Mouse (Mus musculus): ENCODE measurements around the gene Mylk3. TPM values are rescaled to one million over a fixed set of nuclear protein-coding genes. Genes with fewer than 3 reads are reported as not detected.

The Mylk3 gene
- polyA plus RNA-seq, 1 experiment from 2014 or later: 6.1 TPM

GRCm38 (mm10) chr8:85421329-85421728, 35.2 kb upstream of the Mylk3 start:
- H3K4me1 ChIP-seq (replicated peaks; ENCODE audit: control insufficient read depth, insufficient read depth, low read length): no peaks in the 10 kb centered on the region
- no peak for ATAC-seq (ENCODE audit: low read depth)
- no peaks in the 10 kb centered on the region for H3K27me3 ChIP-seq (ENCODE audit: control insufficient read depth, insufficient read depth, low read depth, low read length)
- H3K36me3 ChIP-seq (ENCODE audit: control insufficient read depth, insufficient read depth, low read length): no peaks in the 10 kb centered on the region; the same call in 1 of the 2 replicates
- H3K27ac ChIP-seq (ENCODE audit: low read length): no peak overlapping the region
- H3K9ac ChIP-seq (ENCODE audit: low read length): no peak overlapping the region
- no peak overlapping the region for H3K4me3 ChIP-seq (ENCODE audit: low read length)
- H3K9me3 ChIP-seq (ENCODE audit: control insufficient read depth, low read length): no peaks in the 10 kb centered on the region
- H3K4me2 ChIP-seq (ENCODE audit: low read depth, low read length): no peak overlapping the region
- 87% methylated on average over 1 of the region's 1 CpGs for WGBS

DNA sequence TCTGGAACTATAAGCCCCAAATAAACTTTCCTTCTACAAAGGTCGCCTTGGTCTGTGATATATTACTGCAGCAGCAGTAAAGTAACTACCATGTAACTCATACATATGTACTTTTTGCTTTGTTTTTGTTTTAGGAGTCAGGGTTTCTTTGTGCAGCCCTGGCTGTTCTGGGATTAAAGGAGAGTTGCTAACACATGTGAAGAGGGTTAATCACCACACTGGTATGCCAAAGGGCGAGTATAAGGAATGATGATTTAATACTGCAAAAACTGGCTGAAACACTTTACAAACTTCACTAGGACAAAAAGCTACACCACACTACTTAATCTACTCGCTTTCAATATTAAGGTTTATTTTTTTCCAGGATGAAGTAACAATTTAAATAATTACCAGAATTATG, 22.4 kb upstream of the Mylk3 start:
- Histone ChIP-seq H3K9ac (ENCODE audit: low read length) (no peak overlapping the region), H3K27me3 (ENCODE audit: control insufficient read depth, insufficient read depth, low read depth, low read length) (no peaks in the 10 kb centered on the region), H3K4me2 (ENCODE audit: low read depth, low read length) (no peak overlapping the region), H3K4me1 (replicated peaks; ENCODE audit: control insufficient read depth, insufficient read depth, low read length) (no peaks in the 10 kb centered on the region), H3K36me3 (ENCODE audit: control insufficient read depth, insufficient read depth, low read length) (no peaks in the 10 kb centered on the region), H3K4me3 (ENCODE audit: low read length) (no peak overlapping the region), H3K9me3 (ENCODE audit: control insufficient read depth, low read length) (no peaks in the 10 kb centered on the region), H3K27ac (ENCODE audit: low read length) (no peak overlapping the region)
- ATAC-seq (ENCODE audit: low read depth): no peak
- WGBS: 68% methylated on average over 3 of the region's 3 CpGs

GRCm38 (mm10) chr8:85408053-85408505, 21.9 kb upstream of the Mylk3 start:
- H3K9me3 ChIP-seq (ENCODE audit: control insufficient read depth, low read length): no peaks in the 10 kb centered on the region
- H3K4me2 ChIP-seq (ENCODE audit: low read depth, low read length): no peak overlapping the region
- 58% methylated on average over 7 of the region's 7 CpGs for WGBS
- no peak overlapping the region for H3K9ac ChIP-seq (ENCODE audit: low read length)
- peak; percentile 51 for ATAC-seq (ENCODE audit: low read depth)
- H3K27ac ChIP-seq (ENCODE audit: low read length): no peak overlapping the region
- no peaks in the 10 kb centered on the region for H3K27me3 ChIP-seq (ENCODE audit: control insufficient read depth, insufficient read depth, low read depth, low read length)
- no peaks in the 10 kb centered on the region for H3K36me3 ChIP-seq (ENCODE audit: control insufficient read depth, insufficient read depth, low read length)
- no peaks in the 10 kb centered on the region for H3K4me1 ChIP-seq (replicated peaks; ENCODE audit: control insufficient read depth, insufficient read depth, low read length)
- no peak overlapping the region for H3K4me3 ChIP-seq (ENCODE audit: low read length)

DNA sequence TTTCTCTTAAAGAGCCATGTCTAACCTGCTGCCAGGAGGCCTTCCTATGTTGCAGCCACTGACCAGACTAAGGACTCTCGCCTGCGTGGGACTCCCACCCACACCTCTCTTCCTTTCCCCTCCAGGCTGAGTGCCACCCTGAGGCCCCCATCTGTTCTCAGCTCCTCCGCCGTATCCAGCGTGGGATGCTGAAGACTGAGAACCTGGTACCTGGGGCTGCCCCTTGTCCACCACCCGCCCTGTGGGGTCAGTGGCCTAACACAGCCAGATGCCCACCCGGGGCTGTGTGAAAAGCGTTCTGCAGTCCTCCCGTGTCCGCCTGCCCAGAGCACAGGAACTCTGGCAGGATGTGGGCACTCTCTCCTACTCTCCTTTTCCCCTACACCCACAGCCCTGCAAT, 19.8 kb upstream of the Mylk3 start:
- no peak overlapping the region for H3K4me3 ChIP-seq (ENCODE audit: low read length)
- no peaks in the 10 kb centered on the region for H3K27me3 ChIP-seq (ENCODE audit: control insufficient read depth, insufficient read depth, low read depth, low read length)
- no peaks in the 10 kb centered on the region for H3K36me3 ChIP-seq (ENCODE audit: control insufficient read depth, insufficient read depth, low read length)
- H3K9ac ChIP-seq (ENCODE audit: low read length): no peak overlapping the region
- H3K9me3 ChIP-seq (ENCODE audit: control insufficient read depth, low read length): no peaks in the 10 kb centered on the region
- no peak overlapping the region for H3K27ac ChIP-seq (ENCODE audit: low read length)
- no peaks in the 10 kb centered on the region for H3K4me1 ChIP-seq (replicated peaks; ENCODE audit: control insufficient read depth, insufficient read depth, low read length)
- no peak for ATAC-seq (ENCODE audit: low read depth)
- no peak overlapping the region for H3K4me2 ChIP-seq (ENCODE audit: low read depth, low read length)
- WGBS: 69% methylated on average over 10 of the region's 10 CpGs

DNA sequence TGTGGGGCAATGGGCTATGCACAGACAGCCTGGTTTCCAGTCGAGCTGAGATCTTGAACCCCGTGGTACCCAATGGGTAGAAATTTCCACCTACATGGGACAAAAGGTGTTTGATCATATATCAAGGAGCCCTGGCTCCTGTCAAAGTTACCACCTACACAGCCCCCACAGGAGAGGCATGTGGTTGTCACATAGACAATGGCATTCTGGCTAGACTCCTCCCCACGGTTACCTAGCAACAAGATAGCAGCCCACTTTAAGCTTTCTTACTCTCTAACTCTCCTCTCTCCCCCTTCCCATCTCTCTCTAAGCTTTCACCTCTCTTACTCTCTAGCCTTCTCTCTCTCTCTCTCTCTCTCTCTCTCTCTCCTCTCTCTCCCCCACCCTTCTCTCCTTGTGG, 19.3 kb upstream of the Mylk3 start:
- H3K4me2 ChIP-seq (ENCODE audit: low read depth, low read length): no peak overlapping the region
- 35% methylated on average over 3 of the region's 3 CpGs for WGBS
- H3K9ac ChIP-seq (ENCODE audit: low read length): no peak overlapping the region
- no peak for ATAC-seq (ENCODE audit: low read depth)
- no peaks in the 10 kb centered on the region for H3K36me3 ChIP-seq (ENCODE audit: control insufficient read depth, insufficient read depth, low read length)
- no peaks in the 10 kb centered on the region for H3K27me3 ChIP-seq (ENCODE audit: control insufficient read depth, insufficient read depth, low read depth, low read length)
- no peak overlapping the region for H3K4me3 ChIP-seq (ENCODE audit: low read length)
- no peak overlapping the region for H3K27ac ChIP-seq (ENCODE audit: low read length)
- no peaks in the 10 kb centered on the region for H3K4me1 ChIP-seq (replicated peaks; ENCODE audit: control insufficient read depth, insufficient read depth, low read length)
- no peaks in the 10 kb centered on the region for H3K9me3 ChIP-seq (ENCODE audit: control insufficient read depth, low read length)

DNA sequence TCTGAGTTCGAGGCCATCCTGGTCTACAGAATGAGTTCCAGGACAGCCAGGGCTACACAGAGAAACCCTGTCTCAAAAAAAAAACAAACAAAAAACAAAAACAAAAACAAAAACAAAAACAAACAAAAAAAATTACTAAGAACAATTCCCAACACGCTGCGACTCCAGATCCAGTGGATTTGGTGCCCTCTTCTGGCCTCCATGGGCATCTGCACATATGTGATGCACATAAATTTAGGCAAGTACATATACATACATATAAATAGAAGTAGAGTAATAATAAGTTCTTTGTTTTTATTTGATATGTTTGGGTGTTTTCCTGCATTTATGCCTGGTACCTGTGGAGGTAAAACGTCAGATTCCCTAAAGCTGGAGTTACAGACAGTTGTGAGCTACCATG, 12.4 kb upstream of the Mylk3 start:
- H3K4me3 ChIP-seq (ENCODE audit: low read length): no peak overlapping the region
- no peak overlapping the region for H3K4me2 ChIP-seq (ENCODE audit: low read depth, low read length)
- no peaks in the 10 kb centered on the region for H3K27me3 ChIP-seq (ENCODE audit: control insufficient read depth, insufficient read depth, low read depth, low read length)
- H3K9ac ChIP-seq (ENCODE audit: low read length): no peak overlapping the region
- no peaks in the 10 kb centered on the region for H3K36me3 ChIP-seq (ENCODE audit: control insufficient read depth, insufficient read depth, low read length)
- no peaks in the 10 kb centered on the region for H3K4me1 ChIP-seq (replicated peaks; ENCODE audit: control insufficient read depth, insufficient read depth, low read length)
- ATAC-seq (ENCODE audit: low read depth): no peak
- 91% methylated on average over 4 of the region's 4 CpGs for WGBS
- H3K9me3 ChIP-seq (ENCODE audit: control insufficient read depth, low read length): no peaks in the 10 kb centered on the region
- H3K27ac ChIP-seq (ENCODE audit: low read length): no peak overlapping the region

GRCm38 (mm10) chr8:85397508-85397907, 11.4 kb upstream of the Mylk3 start:
- H3K9ac ChIP-seq (ENCODE audit: low read length): peak overlapping the region; percentile 34; the same call in 1 of the 2 replicates
- H3K36me3 ChIP-seq (ENCODE audit: control insufficient read depth, insufficient read depth, low read length): no peaks in the 10 kb centered on the region
- no peaks in the 10 kb centered on the region for H3K27me3 ChIP-seq (ENCODE audit: control insufficient read depth, insufficient read depth, low read depth, low read length)
- H3K4me2 ChIP-seq (ENCODE audit: low read depth, low read length): no peak overlapping the region
- no peaks in the 10 kb centered on the region for H3K4me1 ChIP-seq (replicated peaks; ENCODE audit: control insufficient read depth, insufficient read depth, low read length)
- peak; percentile 71 for ATAC-seq (ENCODE audit: low read depth)
- no peaks in the 10 kb centered on the region for H3K9me3 ChIP-seq (ENCODE audit: control insufficient read depth, low read length)
- 37% methylated on average over 5 of the region's 5 CpGs for WGBS
- H3K27ac ChIP-seq (ENCODE audit: low read length): no peak overlapping the region
- no peak overlapping the region for H3K4me3 ChIP-seq (ENCODE audit: low read length)

GRCm38 (mm10) chr8:85396432-85397079, 10.4 kb upstream of the Mylk3 start:
- Histone ChIP-seq H3K27me3 (ENCODE audit: control insufficient read depth, insufficient read depth, low read depth, low read length) (no peaks in the 10 kb centered on the region), H3K27ac (ENCODE audit: low read length) (no peak overlapping the region), H3K9me3 (ENCODE audit: control insufficient read depth, low read length) (no peaks in the 10 kb centered on the region), H3K36me3 (ENCODE audit: control insufficient read depth, insufficient read depth, low read length) (no peaks in the 10 kb centered on the region), H3K4me3 (ENCODE audit: low read length) (no peak overlapping the region), H3K9ac (ENCODE audit: low read length) (no peak overlapping the region), H3K4me2 (ENCODE audit: low read depth, low read length) (no peak overlapping the region), H3K4me1 (replicated peaks; ENCODE audit: control insufficient read depth, insufficient read depth, low read length) (no peaks in the 10 kb centered on the region)
- no peak for ATAC-seq (ENCODE audit: low read depth)
- WGBS: 69% methylated on average over 5 of the region's 5 CpGs

DNA sequence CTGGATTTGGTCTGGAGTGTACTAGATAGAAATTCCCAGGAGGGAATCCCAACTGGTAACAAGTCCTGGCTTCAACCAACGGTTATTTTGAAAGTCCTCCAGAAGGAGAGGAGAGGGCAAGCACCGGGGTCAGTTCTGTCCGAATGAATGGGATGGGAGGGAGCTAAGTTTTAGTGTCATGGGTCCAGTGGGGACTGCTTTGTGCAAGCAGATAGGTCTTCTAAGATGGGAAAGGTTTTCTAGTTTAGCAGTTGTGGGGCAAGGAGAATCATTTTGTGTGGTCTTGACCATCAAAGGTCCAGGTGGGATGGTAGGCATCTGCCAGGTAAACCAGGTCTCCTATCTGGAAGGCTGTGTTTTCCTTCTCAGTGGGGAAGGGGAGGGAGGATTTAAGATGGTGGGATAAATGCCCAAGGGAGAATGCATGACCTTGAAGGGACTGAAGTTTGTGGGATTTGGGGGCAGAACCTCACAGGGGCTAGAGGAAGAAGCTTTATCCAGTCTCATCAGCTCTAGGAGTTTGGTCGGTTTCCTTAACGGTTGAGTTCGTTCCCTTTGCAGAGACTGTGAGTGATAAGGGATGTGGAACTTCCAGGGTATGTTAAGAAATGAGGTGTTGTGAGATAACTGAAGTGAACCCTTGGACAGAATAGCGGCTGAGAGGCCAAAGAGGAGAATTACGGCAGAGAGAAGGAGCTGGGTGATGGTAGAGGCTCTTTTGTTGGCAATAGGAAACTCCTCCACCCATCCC, 9.7 kb upstream of the Mylk3 start:
- H3K4me1 ChIP-seq (replicated peaks; ENCODE audit: control insufficient read depth, insufficient read depth, low read length): no peaks in the 10 kb centered on the region
- no peak overlapping the region for H3K9ac ChIP-seq (ENCODE audit: low read length)
- ATAC-seq (ENCODE audit: low read depth): no peak
- H3K4me2 ChIP-seq (ENCODE audit: low read depth, low read length): no peak overlapping the region
- H3K36me3 ChIP-seq (ENCODE audit: control insufficient read depth, insufficient read depth, low read length): no peaks in the 10 kb centered on the region
- no peak overlapping the region for H3K4me3 ChIP-seq (ENCODE audit: low read length)
- H3K9me3 ChIP-seq (ENCODE audit: control insufficient read depth, low read length): no peaks in the 10 kb centered on the region
- 52% methylated on average over 8 of the region's 8 CpGs for WGBS
- no peak overlapping the region for H3K27ac ChIP-seq (ENCODE audit: low read length)
- no peaks in the 10 kb centered on the region for H3K27me3 ChIP-seq (ENCODE audit: control insufficient read depth, insufficient read depth, low read depth, low read length)
